Mouse (Mus musculus) retina, postnatal 7 days (tissue): ENCODE measurements around the gene Gatd1.
"Not testable (repeated sequence)": the region's sequence is repeated elsewhere in the genome, so short reads cannot be mapped to it uniquely, and the experiment has no call there.

Source experiments
- DNase-seq: peaks from one replicate; pipeline ENCODE4 v3.0.0-alpha.2; 2012; ENCODE audit warnings: low read depth, low spot score

Gatd1 gene

GRCm38 (mm10) chr7:141428701-141429100 lies 14.8 kb upstream of the Gatd1 start:
- DNase-seq, result no peak

- no peak for DNase-seq
Observed at GRCm38 (mm10) chr7:141426948-141427730, 13.2 kb upstream of the Gatd1 start.

GRCm38 (mm10) chr7:141423811-141424210 lies 9.9 kb upstream of the Gatd1 start:
- no peak for DNase-seq

- no peak for DNase-seq
Observed at GRCm38 (mm10) chr7:141420030-141420702, 6.2 kb upstream of the Gatd1 start.

GRCm38 (mm10) chr7:141418970-141419369 lies 5.0 kb upstream of the Gatd1 start:
- DNase-seq, result no peak

- DNase-seq, result no peak
Observed at GRCm38 (mm10) chr7:141417731-141418681, 4.1 kb upstream of the Gatd1 start.

GRCm38 (mm10) chr7:141416144-141416841 lies 2.4 kb upstream of the Gatd1 start:
- DNase-seq, result no peak

- no peak for DNase-seq
Observed at GRCm38 (mm10) chr7:141413331-141413730, 605 bp downstream of the Gatd1 start.

- no peak for DNase-seq
Observed at GRCm38 (mm10) chr7:141411667-141412066, 2.3 kb downstream of the Gatd1 start.

GRCm38 (mm10) chr7:141410631-141411030 lies 3.3 kb downstream of the Gatd1 start:
- DNase-seq, result no peak

GRCm38 (mm10) chr7:141408833-141409232 lies 5.1 kb downstream of the Gatd1 start:
- DNase-seq, result peak; percentile 84

GRCm38 (mm10) chr7:141407670-141408069 lies 6.3 kb downstream of the Gatd1 start:
- not testable (repeated sequence) for DNase-seq

GRCm38 (mm10) chr7:141405466-141405865 lies 8.5 kb downstream of the Gatd1 start:
- DNase-seq, result no peak

GRCm38 (mm10) chr7:141403305-141403704 lies 10.6 kb downstream of the Gatd1 start:
- no peak for DNase-seq

- no peak for DNase-seq
Observed at GRCm38 (mm10) chr7:141395348-141395747, 18.6 kb downstream of the Gatd1 start.

- peak; percentile 56 for DNase-seq
Observed at GRCm38 (mm10) chr7:141394771-141395170, 19.2 kb downstream of the Gatd1 start.

GRCm38 (mm10) chr7:141394158-141394557 lies 19.8 kb downstream of the Gatd1 start:
- DNase-seq, result no peak

GRCm38 (mm10) chr7:141392552-141393222 lies 21.2 kb downstream of the Gatd1 start:
- no peak for DNase-seq

GRCm38 (mm10) chr7:141391625-141392551 lies 22.0 kb downstream of the Gatd1 start, which contains the start of gene Taldo1:
Gene Taldo1 (plus strand): TSS chr7:141392199.
- DNase-seq, result peak; percentile 84
